Mouse (Mus musculus) induced T-regulatory cell, adult 2 months (primary cell): ENCODE measurements around the gene Cyp8b1.
A peak's percentile ranks its signal among the peaks of the same experiment; 100 is the strongest.

Source experiments
- DNase-seq: peaks from one replicate; pipeline ENCODE4 v3.0.0-alpha.2; 2012; ENCODE audit warnings: low read depth

Cyp8b1 gene

GRCm38 (mm10) chr9:121916102-121916501 is at the start of gene Cyp8b1:
TSS of gene Cyp8b1 (minus strand) at chr9:121916305.
- DNase-seq: no peak

- DNase-seq: no peak
Measured at GRCm38 (mm10) chr9:121964941-121965340, 48.8 kb upstream of the Cyp8b1 start.

- no peak for DNase-seq
Measured at GRCm38 (mm10) chr9:121959966-121960635, 44.0 kb upstream of the Cyp8b1 start.

GRCm38 (mm10) chr9:121952596-121952995 is 36.5 kb upstream of the Cyp8b1 start:
- no peak for DNase-seq

GRCm38 (mm10) chr9:121951114-121951423 is 35.0 kb upstream of the Cyp8b1 start:
- no peak for DNase-seq

GRCm38 (mm10) chr9:121950418-121951113 is 34.5 kb upstream of the Cyp8b1 start, which contains the start of gene Fam198a:
TSS of gene Fam198a (plus strand) at chr9:121950988.
- no peak for DNase-seq

GRCm38 (mm10) chr9:121948431-121948830 is 32.3 kb upstream of the Cyp8b1 start:
- no peak for DNase-seq

GRCm38 (mm10) chr9:121947784-121948183 is 31.7 kb upstream of the Cyp8b1 start:
- no peak for DNase-seq

GRCm38 (mm10) chr9:121943628-121944027 is 27.5 kb upstream of the Cyp8b1 start:
- DNase-seq: no peak

GRCm38 (mm10) chr9:121943005-121943404 is 26.9 kb upstream of the Cyp8b1 start:
- no peak for DNase-seq

- peak; percentile 27 for DNase-seq
Measured at GRCm38 (mm10) chr9:121937944-121938355, 21.8 kb upstream of the Cyp8b1 start.

GRCm38 (mm10) chr9:121937451-121937864 is 21.4 kb upstream of the Cyp8b1 start:
- peak; percentile 49 for DNase-seq

GRCm38 (mm10) chr9:121936952-121937351 is 20.8 kb upstream of the Cyp8b1 start:
- no peak for DNase-seq

- DNase-seq: no peak
Measured at GRCm38 (mm10) chr9:121934856-121935255, 18.8 kb upstream of the Cyp8b1 start.

GRCm38 (mm10) chr9:121928498-121928897 is 12.4 kb upstream of the Cyp8b1 start:
- peak; percentile 79 for DNase-seq

- DNase-seq: peak; percentile 30
Measured at GRCm38 (mm10) chr9:121927721-121928120, 11.6 kb upstream of the Cyp8b1 start.

- DNase-seq: peak; percentile 88
Measured at GRCm38 (mm10) chr9:121926634-121927405, 10.7 kb upstream of the Cyp8b1 start.

GRCm38 (mm10) chr9:121925959-121926358 is 9.9 kb upstream of the Cyp8b1 start:
- peak; percentile 12 for DNase-seq

- peak; percentile 57 for DNase-seq
Measured at GRCm38 (mm10) chr9:121924901-121925560, 8.9 kb upstream of the Cyp8b1 start.

GRCm38 (mm10) chr9:121923906-121924305 is 7.8 kb upstream of the Cyp8b1 start:
- no peak for DNase-seq

- no peak for DNase-seq
Measured at GRCm38 (mm10) chr9:121923443-121923842, 7.3 kb upstream of the Cyp8b1 start.

- no peak for DNase-seq
Measured at GRCm38 (mm10) chr9:121919027-121919501, 3.0 kb upstream of the Cyp8b1 start.
